Mouse (Mus musculus) kidney, embryonic 14.5 days (tissue): ENCODE results near the gene Zfp280d. TPM values are rescaled to one million over a fixed set of nuclear protein-coding genes. Genes with fewer than 3 reads are reported as not detected.

ENCODE experiments used
- ATAC-seq: fragments of 200-750 bp; cut with Nextera tagmentation; 2 replicates; pipeline ENCODE4 v1.8.0; 2017; ENCODE audit warnings: moderate number of reproducible peaks, mild to moderate bottlenecking, moderate TSS enrichment, moderate library complexity; ENCODE audit not compliant: low FRiP score, low TSS enrichment
- H3K27ac ChIP-seq: fragments of 300-500 bp; sonication (generic); 2 replicates; pipeline ENCODE4 v1.5.1; 2014; ENCODE audit warnings: low read depth, mild to moderate bottlenecking, low read length, moderate library complexity, mixed read lengths
- H3K27me3 ChIP-seq: fragments of 300-500 bp; sonication (generic); 2 replicates; pipeline ENCODE4 v1.6.1; 2014; ENCODE audit warnings: mild to moderate bottlenecking, low read length; ENCODE audit not compliant: control insufficient read depth, insufficient read depth
- H3K36me3 ChIP-seq: fragments of 300-500 bp; sonication (generic); 2 replicates; pipeline ENCODE4 v1.6.1; 2014; ENCODE audit warnings: low read length, mixed read lengths; ENCODE audit not compliant: control insufficient read depth, insufficient read depth
- H3K4me1 ChIP-seq: fragments of 300-500 bp; sonication (generic); 2 replicates; pipeline ENCODE4 v1.6.1; 2014; ENCODE audit warnings: low read length, mixed read lengths; ENCODE audit not compliant: control insufficient read depth, insufficient read depth
- H3K4me2 ChIP-seq: fragments of 300-500 bp; sonication (generic); replicated peaks from 2 replicates; pipeline ENCODE4 v1.6.1; 2014; ENCODE audit warnings: low read depth, mild to moderate bottlenecking, low read length
- H3K4me3 ChIP-seq: fragments of 300-500 bp; sonication (generic); 2 replicates; pipeline ENCODE4 v1.5.1; 2014; ENCODE audit warnings: mild to moderate bottlenecking, low read length
- H3K9ac ChIP-seq: fragments of 300-500 bp; sonication (generic); 2 replicates; pipeline ENCODE4 v1.6.1; 2014; ENCODE audit warnings: low read depth, mild to moderate bottlenecking, low read length, moderate library complexity
- H3K9me3 ChIP-seq: fragments of 300-500 bp; sonication (generic); 2 replicates; pipeline ENCODE4 v1.6.1; 2016; ENCODE audit warnings: low read length; ENCODE audit not compliant: control insufficient read depth
- WGBS: fragments of 180-500 bp; shearing (Covaris S2); extraction: QIAGEN DNeasy Blood & Tissue Kit; methylation state at CpG from one replicate; pipeline ENCODE4 v1.1.7; 2014; 5-methylcytosine and 5-hydroxymethylcytosine counted together
- polyA plus RNA-seq: library from polyadenylated mRNA; unstranded; fragments of >200 nt; fragmentation: Nextera tagmentation; extraction: Ambion mirVana; gene quantifications from 2 replicates; pipeline ENCODE4 v1.2.1, GENCODE M21; 2014

Zfp280d gene
- polyA plus RNA-seq, 1 experiment from 2014 or later = 51.3 TPM

DNA sequence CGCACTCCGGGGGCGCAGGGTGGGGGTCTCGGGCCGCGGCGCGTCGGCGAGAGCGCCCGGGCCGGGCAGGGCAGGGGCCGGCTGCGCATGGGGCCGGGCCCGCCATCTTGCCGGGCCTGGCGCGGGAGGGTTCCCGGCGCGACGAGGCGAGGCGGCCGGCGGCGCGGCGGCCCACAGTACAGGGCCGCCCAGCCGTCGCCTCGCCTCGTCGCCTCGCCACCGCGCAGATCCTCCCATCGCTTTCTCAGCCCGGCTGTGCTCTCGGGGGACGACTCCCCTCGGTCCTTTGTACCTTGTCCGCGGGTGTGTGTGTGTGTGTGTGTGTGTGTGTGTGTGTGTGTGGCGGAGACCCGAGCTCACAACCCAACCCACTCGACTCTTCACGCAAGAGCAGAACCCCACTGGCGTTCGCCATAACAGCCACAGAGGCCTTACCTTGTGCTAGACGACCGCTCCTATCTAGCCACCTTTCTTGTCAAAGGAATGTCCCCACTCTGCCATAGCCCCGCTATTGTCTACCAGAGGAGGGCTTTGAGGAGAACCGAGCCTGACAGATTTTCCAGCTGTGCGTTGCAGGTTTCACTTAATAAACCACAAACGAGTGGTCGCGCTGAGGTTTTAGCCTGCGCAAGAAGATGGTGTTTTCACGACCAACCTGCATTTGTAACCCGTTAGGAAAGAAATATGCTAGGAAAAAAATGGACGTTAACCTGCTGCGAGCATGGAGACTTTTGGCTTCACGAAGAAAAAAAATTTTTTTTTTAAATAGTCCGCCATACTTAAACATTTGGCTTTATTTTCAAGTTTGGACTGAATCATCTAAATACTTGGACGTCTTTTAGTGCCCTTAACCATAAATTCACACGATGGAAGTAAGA is 680 bp downstream of the Zfp280d start:
- peak; percentile 88 for ATAC-seq
- Histone ChIP-seq H3K4me1 (no peaks in the 10 kb centered on the region; the same call in 1 of the 2 replicates), H3K4me2 (peak overlapping the region; percentile 71), H3K9ac (peak overlapping the region; percentile 95), H3K27me3 (no peaks in the 10 kb centered on the region), H3K36me3 (no peaks in the 10 kb centered on the region), H3K27ac (peak overlapping the region; percentile 97), H3K9me3 (peaks cover 2% of the 10 kb centered on the region; the same call in 1 of the 2 replicates), H3K4me3 (peak overlapping the region; percentile 69)
- 2% methylated on average over 34 of the region's 70 CpGs for WGBS

DNA sequence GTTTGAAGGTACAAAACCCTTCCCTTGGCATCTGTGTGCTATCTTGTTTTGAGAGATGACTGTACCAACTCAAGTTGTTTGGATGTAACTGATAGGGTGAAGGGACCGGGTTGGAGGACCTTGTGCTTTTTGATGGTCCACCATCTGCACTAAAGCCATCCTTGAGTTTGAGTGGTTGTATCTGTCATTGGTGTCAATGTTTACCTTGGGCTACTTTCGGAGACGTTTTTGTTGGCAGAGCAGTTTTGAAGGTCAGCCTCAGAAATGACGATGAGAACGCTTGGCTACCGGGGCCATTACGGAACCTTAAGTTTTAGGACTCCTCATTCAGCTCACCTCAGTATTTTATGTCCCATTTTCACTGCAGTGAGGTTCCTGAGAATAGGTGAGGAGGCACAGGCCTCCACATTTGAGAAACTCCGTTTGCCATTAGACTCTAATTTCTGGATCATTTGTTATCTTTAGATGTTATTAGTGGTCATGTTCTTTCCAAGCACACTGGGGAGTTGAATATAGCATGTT is 1.4 kb downstream of the Zfp280d start:
- peaks cover 2% of the 10 kb centered on the region; the same call in 1 of the 2 replicates for H3K9me3 ChIP-seq
- no peaks in the 10 kb centered on the region for H3K36me3 ChIP-seq
- WGBS = 20% methylated on average over 8 of the region's 8 CpGs
- H3K27ac ChIP-seq = peak overlapping the region; percentile 97; the same call in 1 of the 2 replicates
- H3K4me2 ChIP-seq = peak overlapping the region; percentile 71
- no peaks in the 10 kb centered on the region for H3K27me3 ChIP-seq
- peak overlapping the region; percentile 95 for H3K9ac ChIP-seq
- peak overlapping the region; percentile 69 for H3K4me3 ChIP-seq
- H3K4me1 ChIP-seq = no peaks in the 10 kb centered on the region; the same call in 1 of the 2 replicates
- no peak for ATAC-seq

DNA sequence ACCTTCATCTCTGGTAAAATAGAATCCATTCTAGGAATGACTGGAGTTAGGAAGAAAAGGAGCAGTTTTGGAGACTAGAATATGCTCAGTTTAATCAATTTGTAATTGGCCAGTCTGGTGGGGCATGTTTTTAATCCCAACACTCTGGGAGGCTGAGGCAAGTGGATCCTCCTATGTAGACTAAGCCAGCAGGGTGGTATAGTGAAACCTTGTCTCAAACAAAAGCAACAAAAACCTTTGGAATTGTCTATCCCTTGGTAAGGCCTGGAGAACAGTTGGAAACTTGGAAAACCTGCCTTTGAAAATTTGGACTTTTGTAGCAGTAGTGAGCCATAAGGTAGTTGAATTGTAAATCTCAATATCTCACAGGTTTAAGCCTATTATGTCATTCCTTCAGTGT is 2.3 kb downstream of the Zfp280d start:
- no peak overlapping the region for H3K9ac ChIP-seq
- no peak overlapping the region; the same call in 1 of the 2 replicates for H3K4me2 ChIP-seq
- peaks cover 2% of the 10 kb centered on the region; the same call in 1 of the 2 replicates for H3K9me3 ChIP-seq
- H3K4me1 ChIP-seq = no peaks in the 10 kb centered on the region; the same call in 1 of the 2 replicates
- H3K36me3 ChIP-seq = no peaks in the 10 kb centered on the region
- no peak overlapping the region for H3K27ac ChIP-seq
- no peak for ATAC-seq
- H3K4me3 ChIP-seq = no peak overlapping the region
- H3K27me3 ChIP-seq = no peaks in the 10 kb centered on the region

DNA sequence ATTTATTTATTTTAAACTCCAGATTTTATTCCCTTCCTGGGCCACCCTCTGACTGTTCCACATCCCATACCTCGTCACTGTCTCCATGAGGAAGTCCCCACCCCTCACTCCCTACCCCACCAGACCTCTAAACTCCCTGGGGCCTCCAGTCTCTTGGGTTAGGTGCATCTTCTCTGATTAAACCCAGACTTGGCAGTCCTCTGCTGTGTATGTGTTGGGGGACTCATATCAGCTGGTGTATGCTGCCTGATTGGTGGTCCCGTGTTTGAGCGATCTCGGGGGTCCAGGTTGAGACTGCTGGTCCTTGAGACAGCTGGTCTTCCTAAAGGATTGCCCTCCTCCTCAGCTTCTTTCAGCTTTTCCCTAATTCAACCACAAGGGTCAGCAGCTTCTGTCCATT is 5.3 kb downstream of the Zfp280d start:
- no peaks in the 10 kb centered on the region; the same call in 1 of the 2 replicates for H3K4me1 ChIP-seq
- H3K4me3 ChIP-seq = no peak overlapping the region
- no peaks in the 10 kb centered on the region for H3K27me3 ChIP-seq
- no peak for ATAC-seq
- H3K9me3 ChIP-seq = no peaks in the 10 kb centered on the region
- H3K27ac ChIP-seq = no peak overlapping the region
- no peak overlapping the region for H3K4me2 ChIP-seq
- no peaks in the 10 kb centered on the region for H3K36me3 ChIP-seq
- no peak overlapping the region for H3K9ac ChIP-seq
- WGBS = 90% methylated on average over 4 of the region's 4 CpGs

DNA sequence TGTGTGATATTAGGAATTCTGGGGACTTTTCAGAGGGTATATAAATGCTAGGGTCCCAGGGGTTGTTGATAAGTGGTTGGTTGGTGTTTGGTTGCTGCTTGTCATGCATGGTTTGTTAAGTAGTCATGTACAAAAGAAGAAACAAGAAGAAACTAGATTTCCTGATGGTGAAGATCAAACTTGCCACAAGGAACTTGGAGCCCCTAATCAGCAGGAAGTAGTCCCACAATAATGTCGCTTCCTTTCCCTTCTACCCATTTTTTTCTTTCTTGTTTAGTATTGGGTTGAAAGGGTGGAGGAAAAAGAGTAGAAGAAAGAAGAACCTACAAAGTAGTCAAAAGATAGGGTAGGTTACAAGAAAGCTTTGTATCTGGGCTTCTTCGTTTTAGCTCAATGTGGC is 13.0 kb downstream of the Zfp280d start:
- H3K9ac ChIP-seq = no peak overlapping the region
- peaks cover 4% of the 10 kb centered on the region; the same call in 1 of the 2 replicates for H3K4me1 ChIP-seq
- H3K36me3 ChIP-seq = peaks cover 3% of the 10 kb centered on the region; the same call in 1 of the 2 replicates
- WGBS = 80% methylated on average over 2 of the region's 2 CpGs
- H3K27me3 ChIP-seq = no peaks in the 10 kb centered on the region
- no peak overlapping the region for H3K4me2 ChIP-seq
- no peaks in the 10 kb centered on the region for H3K9me3 ChIP-seq
- ATAC-seq = no peak
- H3K4me3 ChIP-seq = no peak overlapping the region
- H3K27ac ChIP-seq = no peak overlapping the region

DNA sequence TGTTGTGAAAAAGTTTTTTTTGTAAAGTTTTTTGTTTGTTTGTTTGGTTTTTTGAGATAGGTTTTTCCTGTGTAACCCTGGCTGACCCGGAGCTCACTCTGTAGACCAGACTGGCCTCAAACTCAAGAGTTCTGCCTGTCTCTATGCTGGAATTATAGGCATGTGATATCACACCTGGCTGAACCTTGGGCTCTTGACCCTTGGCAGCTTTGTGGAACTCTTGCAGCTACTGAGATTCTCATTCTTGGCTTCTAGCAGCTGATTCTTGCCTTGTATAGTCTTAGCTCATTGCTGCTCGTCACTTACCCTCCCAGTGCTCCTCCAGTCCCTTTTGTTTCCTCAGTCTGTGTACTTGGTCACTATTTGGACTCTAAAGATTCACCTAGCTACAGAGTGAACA is 13.6 kb downstream of the Zfp280d start:
- no peaks in the 10 kb centered on the region for H3K9me3 ChIP-seq
- no peak for ATAC-seq
- 84% methylated on average over 2 of the region's 2 CpGs for WGBS
- peaks cover 4% of the 10 kb centered on the region; the same call in 1 of the 2 replicates for H3K4me1 ChIP-seq
- H3K36me3 ChIP-seq = peaks cover 3% of the 10 kb centered on the region; the same call in 1 of the 2 replicates
- no peaks in the 10 kb centered on the region for H3K27me3 ChIP-seq
- H3K4me3 ChIP-seq = no peak overlapping the region
- no peak overlapping the region for H3K9ac ChIP-seq
- no peak overlapping the region for H3K27ac ChIP-seq
- H3K4me2 ChIP-seq = no peak overlapping the region

DNA sequence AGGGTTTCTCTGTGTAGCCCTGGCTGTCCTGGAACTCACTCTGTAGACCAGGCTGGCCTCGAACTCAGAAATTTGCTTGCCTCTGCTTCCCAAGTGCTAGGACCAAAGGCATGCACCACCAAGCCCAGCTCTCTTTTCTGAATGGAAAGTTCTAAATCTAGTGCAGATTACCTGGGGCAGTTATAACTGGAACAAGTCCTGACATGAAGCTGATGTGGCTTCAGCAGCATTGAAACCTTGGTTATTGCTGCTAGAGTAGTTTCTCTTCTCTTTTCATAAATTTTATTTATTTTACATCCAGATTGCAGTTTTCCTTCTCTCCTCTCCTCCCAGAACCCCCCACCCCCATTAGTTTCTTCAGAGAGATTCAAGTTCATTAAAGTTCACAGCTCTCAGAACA is 14.4 kb downstream of the Zfp280d start:
- H3K4me1 ChIP-seq = peaks cover 4% of the 10 kb centered on the region; the same call in 1 of the 2 replicates
- H3K27ac ChIP-seq = no peak overlapping the region
- no peak for ATAC-seq
- no peak overlapping the region for H3K4me3 ChIP-seq
- no peak overlapping the region for H3K4me2 ChIP-seq
- no peaks in the 10 kb centered on the region for H3K9me3 ChIP-seq
- no peaks in the 10 kb centered on the region for H3K27me3 ChIP-seq
- 93% methylated on average over 1 of the region's 1 CpGs for whole genome bisulfite sequencing
- H3K36me3 ChIP-seq = peaks cover 3% of the 10 kb centered on the region; the same call in 1 of the 2 replicates
- no peak overlapping the region for H3K9ac ChIP-seq

DNA sequence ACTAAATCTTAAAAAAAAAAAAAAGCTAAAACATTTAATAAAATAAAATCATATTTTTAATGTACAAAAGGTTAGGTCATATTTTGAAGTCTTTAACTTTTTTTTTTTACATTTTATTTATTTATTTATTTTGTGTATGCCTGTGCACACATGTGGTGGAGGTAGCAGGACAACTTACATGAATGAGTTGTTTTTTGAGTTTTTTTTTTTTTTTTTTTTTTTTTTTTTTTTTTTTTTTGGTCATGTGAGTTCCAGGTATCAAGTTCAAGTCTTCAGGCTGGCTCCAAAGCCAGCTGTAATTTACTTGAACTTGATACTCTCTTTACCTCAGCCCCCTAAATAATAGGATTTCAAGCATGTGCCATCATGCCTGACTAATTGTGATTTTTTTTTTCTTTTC is 19.4 kb downstream of the Zfp280d start:
- no peak overlapping the region for H3K4me2 ChIP-seq
- peaks cover 8% of the 10 kb centered on the region; the same call in 1 of the 2 replicates for H3K36me3 ChIP-seq
- H3K9me3 ChIP-seq = no peaks in the 10 kb centered on the region
- H3K4me3 ChIP-seq = no peak overlapping the region
- H3K9ac ChIP-seq = no peak overlapping the region
- H3K27me3 ChIP-seq = no peaks in the 10 kb centered on the region
- no peak for ATAC-seq
- no peak overlapping the region for H3K27ac ChIP-seq
- no peaks in the 10 kb centered on the region for H3K4me1 ChIP-seq

DNA sequence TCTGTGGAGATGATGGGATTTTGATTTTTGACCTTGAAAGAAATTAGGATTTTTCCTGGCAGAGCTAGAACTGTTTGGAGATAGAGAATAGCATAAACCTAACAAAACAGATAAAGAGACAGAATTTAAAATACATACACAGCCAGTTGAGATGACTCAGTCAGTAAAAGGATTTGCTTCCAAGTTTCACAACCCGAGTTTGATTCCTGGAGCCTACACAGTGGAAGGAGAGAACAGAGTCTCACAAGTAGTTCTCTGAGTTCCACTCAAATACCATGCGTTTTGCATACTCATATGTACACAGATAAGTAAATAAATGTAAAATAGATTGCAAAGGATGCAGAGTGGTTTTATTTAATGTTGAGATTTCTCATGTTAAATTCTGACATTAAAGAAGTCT is 35.1 kb downstream of the Zfp280d start:
- H3K27me3 ChIP-seq = no peaks in the 10 kb centered on the region
- no peak overlapping the region for H3K4me3 ChIP-seq
- H3K9me3 ChIP-seq = no peaks in the 10 kb centered on the region
- H3K27ac ChIP-seq = no peak overlapping the region
- peaks cover 25% of the 10 kb centered on the region for H3K36me3 ChIP-seq
- no peak overlapping the region for H3K9ac ChIP-seq
- WGBS = 97% methylated on average over 2 of the region's 2 CpGs
- H3K4me2 ChIP-seq = no peak overlapping the region
- H3K4me1 ChIP-seq = no peaks in the 10 kb centered on the region
- ATAC-seq = no peak
